Mouse (Mus musculus): ENCODE measurements around the gene Abca1. TPM values are rescaled to one million over a fixed set of nuclear protein-coding genes. Genes with fewer than 3 reads are reported as not detected.

Abca1 gene
- polyA plus RNA-seq, 1 experiment from 2014 or later: 8.7 TPM

GRCm38 (mm10) chr4:53100492-53100891 is 59.2 kb downstream of the Abca1 start:
- Histone ChIP-seq H3K4me2 (replicated peaks) (no peak overlapping the region), H3K27ac (no peak overlapping the region), H3K4me1 (replicated peaks) (no peaks in the 10 kb centered on the region), H3K9me3 (no peaks in the 10 kb centered on the region), H3K4me3 (replicated peaks) (no peak overlapping the region), H3K27me3 (no peaks in the 10 kb centered on the region), H3K36me3 (no peaks in the 10 kb centered on the region), H3K9ac (replicated peaks) (no peak overlapping the region)
- ATAC-seq: no peak
- 93% methylated on average over 9 of the region's 9 CpGs for WGBS

GRCm38 (mm10) chr4:53094850-53095249 is 64.8 kb downstream of the Abca1 start:
- no peaks in the 10 kb centered on the region for H3K27me3 ChIP-seq
- no peak overlapping the region for H3K4me3 ChIP-seq (replicated peaks)
- no peak overlapping the region for H3K27ac ChIP-seq
- 85% methylated on average over 4 of the region's 4 CpGs for WGBS
- H3K9ac ChIP-seq (replicated peaks): no peak overlapping the region
- no peak for ATAC-seq
- H3K36me3 ChIP-seq: peaks cover 9% of the 10 kb centered on the region
- no peaks in the 10 kb centered on the region for H3K4me1 ChIP-seq (replicated peaks)
- no peaks in the 10 kb centered on the region for H3K9me3 ChIP-seq
- H3K4me2 ChIP-seq (replicated peaks): no peak overlapping the region

GRCm38 (mm10) chr4:53094331-53094730 is 65.4 kb downstream of the Abca1 start:
- H3K4me1 ChIP-seq (replicated peaks): no peaks in the 10 kb centered on the region
- no peak overlapping the region for H3K4me2 ChIP-seq (replicated peaks)
- no peaks in the 10 kb centered on the region for H3K9me3 ChIP-seq
- H3K4me3 ChIP-seq (replicated peaks): no peak overlapping the region
- H3K27ac ChIP-seq: no peak overlapping the region
- H3K36me3 ChIP-seq: peaks cover 13% of the 10 kb centered on the region
- H3K27me3 ChIP-seq: no peaks in the 10 kb centered on the region
- no peak for ATAC-seq
- H3K9ac ChIP-seq (replicated peaks): no peak overlapping the region
- WGBS: 82% methylated on average over 3 of the region's 3 CpGs

GRCm38 (mm10) chr4:53093615-53094014 is 66.1 kb downstream of the Abca1 start:
- ATAC-seq: no peak

GRCm38 (mm10) chr4:53089641-53090040 is 70.1 kb downstream of the Abca1 start:
- Histone ChIP-seq H3K9me3 (no peaks in the 10 kb centered on the region), H3K27me3 (no peaks in the 10 kb centered on the region), H3K4me2 (replicated peaks) (no peak overlapping the region), H3K27ac (no peak overlapping the region), H3K4me1 (replicated peaks) (no peaks in the 10 kb centered on the region), H3K36me3 (peaks cover 16% of the 10 kb centered on the region), H3K9ac (replicated peaks) (no peak overlapping the region), H3K4me3 (replicated peaks) (no peak overlapping the region)
- no peak for ATAC-seq
- WGBS: 94% methylated on average over 3 of the region's 3 CpGs

More at GRCm38 (mm10) chr4:53093615-53094014, 66.1 kb downstream of the Abca1 start:
- Histone ChIP-seq H3K36me3 (peaks cover 16% of the 10 kb centered on the region), H3K9me3 (no peaks in the 10 kb centered on the region), H3K4me3 (replicated peaks) (no peak overlapping the region), H3K27ac (no peak overlapping the region), H3K27me3 (no peaks in the 10 kb centered on the region), H3K4me1 (replicated peaks) (no peaks in the 10 kb centered on the region), H3K9ac (replicated peaks) (no peak overlapping the region), H3K4me2 (replicated peaks) (no peak overlapping the region)
- WGBS: 95% methylated on average over 4 of the region's 4 CpGs

GRCm38 (mm10) chr4:53088999-53089398 is 70.7 kb downstream of the Abca1 start:
- 77% methylated on average over 4 of the region's 4 CpGs for WGBS
- H3K36me3 ChIP-seq: peaks cover 19% of the 10 kb centered on the region
- no peak for ATAC-seq
- H3K9ac ChIP-seq (replicated peaks): no peak overlapping the region
- no peaks in the 10 kb centered on the region for H3K9me3 ChIP-seq
- H3K4me3 ChIP-seq (replicated peaks): no peak overlapping the region
- no peak overlapping the region for H3K4me2 ChIP-seq (replicated peaks)
- no peaks in the 10 kb centered on the region for H3K27me3 ChIP-seq
- H3K4me1 ChIP-seq (replicated peaks): no peaks in the 10 kb centered on the region
- H3K27ac ChIP-seq: no peak overlapping the region

GRCm38 (mm10) chr4:53086636-53087035 is 73.1 kb downstream of the Abca1 start:
- 84% methylated on average over 2 of the region's 2 CpGs for WGBS
- H3K4me1 ChIP-seq (replicated peaks): no peaks in the 10 kb centered on the region
- peaks cover 20% of the 10 kb centered on the region for H3K36me3 ChIP-seq
- ATAC-seq: no peak
- no peak overlapping the region for H3K9ac ChIP-seq (replicated peaks)
- H3K4me2 ChIP-seq (replicated peaks): no peak overlapping the region
- H3K4me3 ChIP-seq (replicated peaks): no peak overlapping the region
- H3K9me3 ChIP-seq: no peaks in the 10 kb centered on the region
- H3K27ac ChIP-seq: no peak overlapping the region
- no peaks in the 10 kb centered on the region for H3K27me3 ChIP-seq

- Histone ChIP-seq H3K4me2 (replicated peaks) (no peak overlapping the region), H3K36me3 (peaks cover 20% of the 10 kb centered on the region), H3K27me3 (no peaks in the 10 kb centered on the region), H3K4me3 (replicated peaks) (no peak overlapping the region), H3K9ac (replicated peaks) (no peak overlapping the region), H3K9me3 (no peaks in the 10 kb centered on the region), H3K27ac (no peak overlapping the region), H3K4me1 (replicated peaks) (no peaks in the 10 kb centered on the region)
- WGBS: 76% methylated on average over 4 of the region's 4 CpGs
- no peak for ATAC-seq
Observed at GRCm38 (mm10) chr4:53085634-53086033, 74.1 kb downstream of the Abca1 start.

GRCm38 (mm10) chr4:53083071-53083470 is 76.6 kb downstream of the Abca1 start:
- Histone ChIP-seq H3K9me3 (no peaks in the 10 kb centered on the region), H3K4me3 (replicated peaks) (no peak overlapping the region), H3K9ac (replicated peaks) (no peak overlapping the region), H3K4me2 (replicated peaks) (no peak overlapping the region), H3K27ac (no peak overlapping the region), H3K4me1 (replicated peaks) (no peaks in the 10 kb centered on the region), H3K36me3 (peaks cover 19% of the 10 kb centered on the region), H3K27me3 (no peaks in the 10 kb centered on the region)
- no peak for ATAC-seq
- WGBS: 100% methylated on average over 2 of the region's 2 CpGs

- WGBS: 91% methylated on average over 7 of the region's 7 CpGs
- no peak overlapping the region for H3K4me2 ChIP-seq (replicated peaks)
- H3K9ac ChIP-seq (replicated peaks): no peak overlapping the region
- no peak for ATAC-seq
- no peaks in the 10 kb centered on the region for H3K27me3 ChIP-seq
- H3K36me3 ChIP-seq: peaks cover 19% of the 10 kb centered on the region
- H3K27ac ChIP-seq: no peak overlapping the region
- H3K9me3 ChIP-seq: no peaks in the 10 kb centered on the region
- no peak overlapping the region for H3K4me3 ChIP-seq (replicated peaks)
- no peaks in the 10 kb centered on the region for H3K4me1 ChIP-seq (replicated peaks)
Observed at GRCm38 (mm10) chr4:53082451-53082850, 77.2 kb downstream of the Abca1 start.

- Histone ChIP-seq H3K27me3 (no peaks in the 10 kb centered on the region), H3K9me3 (no peaks in the 10 kb centered on the region), H3K4me3 (replicated peaks) (no peak overlapping the region), H3K4me1 (replicated peaks) (no peaks in the 10 kb centered on the region), H3K4me2 (replicated peaks) (no peak overlapping the region), H3K36me3 (peaks cover 21% of the 10 kb centered on the region), H3K27ac (no peak overlapping the region), H3K9ac (replicated peaks) (no peak overlapping the region)
- no peak for ATAC-seq
- 92% methylated on average over 11 of the region's 11 CpGs for WGBS
Observed at GRCm38 (mm10) chr4:53081851-53082250, 77.8 kb downstream of the Abca1 start.

GRCm38 (mm10) chr4:53080290-53080689 is 79.4 kb downstream of the Abca1 start:
- Histone ChIP-seq H3K27ac (no peak overlapping the region), H3K4me1 (replicated peaks) (no peaks in the 10 kb centered on the region), H3K9ac (replicated peaks) (no peak overlapping the region), H3K27me3 (no peaks in the 10 kb centered on the region), H3K4me3 (replicated peaks) (no peak overlapping the region), H3K9me3 (no peaks in the 10 kb centered on the region), H3K36me3 (peaks cover 35% of the 10 kb centered on the region), H3K4me2 (replicated peaks) (no peak overlapping the region)
- 85% methylated on average over 3 of the region's 3 CpGs for WGBS
- ATAC-seq: no peak

GRCm38 (mm10) chr4:53078793-53079310 is 80.8 kb downstream of the Abca1 start:
- no peaks in the 10 kb centered on the region for H3K27me3 ChIP-seq
- 67% methylated on average over 2 of the region's 2 CpGs for WGBS
- H3K4me2 ChIP-seq (replicated peaks): no peak overlapping the region
- H3K9me3 ChIP-seq: no peaks in the 10 kb centered on the region
- H3K27ac ChIP-seq: no peak overlapping the region
- H3K9ac ChIP-seq (replicated peaks): no peak overlapping the region
- H3K4me1 ChIP-seq (replicated peaks): no peaks in the 10 kb centered on the region
- H3K36me3 ChIP-seq: peaks cover 41% of the 10 kb centered on the region
- no peak overlapping the region for H3K4me3 ChIP-seq (replicated peaks)
- no peak for ATAC-seq
